Mouse (Mus musculus): ENCODE results near the gene Tent2. TPM values are rescaled to one million over a fixed set of nuclear protein-coding genes. Genes with fewer than 3 reads are reported as not detected.

Gene Tent2
- polyA plus RNA-seq (2014; fragmentation: Nextera tagmentation; extraction: Ambion mirVana) = 45.7 and 48.0 TPM in 2 replicates

DNA sequence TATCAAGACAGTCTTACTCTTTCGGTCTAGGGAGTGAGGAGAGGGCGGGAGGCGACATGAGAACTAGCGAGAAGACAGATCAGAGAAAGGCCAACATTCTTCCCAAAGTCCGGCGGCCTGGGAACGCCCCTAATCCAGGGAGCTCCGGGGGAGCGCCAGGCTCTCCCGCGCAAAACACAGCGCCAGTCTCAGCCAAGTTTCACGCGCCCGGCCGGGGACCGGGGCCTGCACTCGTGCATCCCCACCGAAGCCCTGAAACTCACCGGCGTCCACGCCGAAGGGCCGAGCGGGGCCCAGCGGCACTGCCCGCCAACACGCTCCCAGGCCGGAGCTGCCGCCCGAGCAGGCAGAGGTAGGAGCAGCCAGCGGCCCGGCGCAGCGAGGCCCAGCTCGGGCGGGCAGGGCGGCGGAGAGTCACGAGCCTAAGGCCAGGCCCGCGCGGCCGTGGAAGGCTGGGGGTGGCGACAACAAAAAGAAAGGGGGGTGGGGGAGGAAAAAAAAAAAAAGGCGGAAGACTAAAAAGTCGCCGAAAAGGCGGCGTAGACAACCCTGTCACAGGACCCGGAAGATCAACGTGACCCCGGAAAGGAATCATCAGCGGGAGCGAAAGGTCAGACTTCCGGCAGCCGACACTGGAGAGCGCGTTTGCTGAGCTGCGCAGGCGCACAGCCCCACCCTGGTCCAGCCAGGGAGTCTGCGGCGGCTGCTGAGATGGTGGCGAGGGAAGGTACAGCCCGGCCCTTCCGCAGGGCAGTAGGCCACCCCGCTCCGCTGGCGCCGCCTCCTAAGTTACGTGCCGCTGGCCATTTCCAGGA is at the start of gene Tent2:
Gene Tent2, minus strand, starts transcription at position 555 of the 815 bp plus-strand sequence.
- peaks cover 0 to 14% of the 10 kb centered on the region in 2 experiments; a peak in 3 of 4 replicates for H3K4me1 ChIP-seq (ENCODE audit: control insufficient read depth in 2 of 2, insufficient read depth in 2 of 2, low read length in 2 of 2)
- WGBS = under 1% methylated on average over 68 of the region's 72 CpGs
- H3K9me3 ChIP-seq (ENCODE audit: control insufficient read depth, low read length) = no peaks in the 10 kb centered on the region
- H3K36me3 ChIP-seq (ENCODE audit: control insufficient read depth, insufficient read depth, low read length) = no peaks in the 10 kb centered on the region
- H3K4me2 ChIP-seq (ENCODE audit: low read length) = peak within 1 kb of the TSS; percentile 85
- H3K9ac ChIP-seq (ENCODE audit: low read length) = peak within 1 kb of the TSS; percentile 97
- ATAC-seq (ENCODE audit: insufficient number of reproducible peaks, insufficient read depth, low FRiP score, low read depth) = peak; percentile 98
- peak within 1 kb of the TSS; percentile 83 to 95 for H3K27ac ChIP-seq (replicated peaks in 1 of 2; ENCODE audit: control insufficient read depth in 1 of 2, insufficient read depth in 1 of 2, low read depth in 2 of 2, low read length in 2 of 2)
- H3K4me3 ChIP-seq (ENCODE audit: control insufficient read depth in 1 of 2, insufficient read depth in 1 of 2, low read depth in 1 of 2, low read length in 2 of 2) = peak within 1 kb of the TSS; percentile 68 to 96
- no peaks in the 10 kb centered on the region for H3K27me3 ChIP-seq (ENCODE audit: control insufficient read depth, insufficient read depth, low read length)

DNA sequence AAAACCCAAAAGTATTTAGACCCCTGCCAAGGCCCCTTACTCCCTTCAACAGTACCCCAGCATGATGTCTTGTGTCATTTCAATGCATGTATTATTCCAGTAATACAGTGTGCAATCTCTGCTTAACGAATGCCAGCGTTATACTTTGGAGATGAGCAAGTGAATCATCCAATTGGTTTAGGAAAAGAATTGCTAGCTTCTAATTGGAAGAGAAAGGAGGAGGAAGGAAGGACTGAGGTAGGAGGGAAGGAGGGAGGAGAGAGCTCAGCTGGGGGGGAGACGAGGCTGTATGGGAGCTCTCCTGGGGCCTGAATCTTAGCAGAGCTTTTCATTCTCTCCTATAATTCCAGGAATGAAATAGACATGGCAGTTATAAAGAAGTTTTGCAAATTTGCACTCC is 49.0 kb upstream of the Tent2 start:
- WGBS = 63% methylated on average over 3 of the region's 3 CpGs
- no peaks in the 10 kb centered on the region for H3K36me3 ChIP-seq (ENCODE audit: control insufficient read depth, insufficient read depth, low read length)
- no peak overlapping the region for H3K9ac ChIP-seq (ENCODE audit: low read length)
- ATAC-seq (ENCODE audit: insufficient number of reproducible peaks, insufficient read depth, low FRiP score, low read depth) = no peak
- no peak overlapping the region for H3K4me2 ChIP-seq (ENCODE audit: low read length)
- H3K27ac ChIP-seq (replicated peaks in 1 of 2; ENCODE audit: control insufficient read depth in 1 of 2, insufficient read depth in 1 of 2, low read depth in 2 of 2, low read length in 2 of 2) = no peak overlapping the region
- H3K9me3 ChIP-seq (ENCODE audit: control insufficient read depth, low read length) = no peaks in the 10 kb centered on the region
- H3K4me1 ChIP-seq (ENCODE audit: control insufficient read depth in 2 of 2, insufficient read depth in 2 of 2, low read length in 2 of 2) = peaks cover 7 to 10% of the 10 kb centered on the region in 2 experiments
- no peak overlapping the region for H3K4me3 ChIP-seq (ENCODE audit: control insufficient read depth in 1 of 2, insufficient read depth in 1 of 2, low read depth in 1 of 2, low read length in 2 of 2)
- no peaks in the 10 kb centered on the region for H3K27me3 ChIP-seq (ENCODE audit: control insufficient read depth, insufficient read depth, low read length)

- Histone ChIP-seq H3K9ac (ENCODE audit: low read length) (no peak overlapping the region), H3K36me3 (ENCODE audit: control insufficient read depth, insufficient read depth, low read length) (no peaks in the 10 kb centered on the region), H3K27ac (replicated peaks in 1 of 2; ENCODE audit: control insufficient read depth in 1 of 2, insufficient read depth in 1 of 2, low read depth in 2 of 2, low read length in 2 of 2) (no peak overlapping the region), H3K9me3 (ENCODE audit: control insufficient read depth, low read length) (no peaks in the 10 kb centered on the region), H3K4me1 (ENCODE audit: control insufficient read depth in 2 of 2, insufficient read depth in 2 of 2, low read length in 2 of 2) (peaks cover 7 to 10% of the 10 kb centered on the region in 2 experiments), H3K27me3 (ENCODE audit: control insufficient read depth, insufficient read depth, low read length) (no peaks in the 10 kb centered on the region), H3K4me2 (ENCODE audit: low read length) (no peak overlapping the region), H3K4me3 (ENCODE audit: control insufficient read depth in 1 of 2, insufficient read depth in 1 of 2, low read depth in 1 of 2, low read length in 2 of 2) (no peak overlapping the region)
- WGBS = 44% methylated on average over 5 of the region's 7 CpGs
- no peak for ATAC-seq (ENCODE audit: insufficient number of reproducible peaks, insufficient read depth, low FRiP score, low read depth)
These were observed 47.4 kb upstream of the Tent2 start for GRCm38 (mm10) chr13:93239561-93239960.

DNA sequence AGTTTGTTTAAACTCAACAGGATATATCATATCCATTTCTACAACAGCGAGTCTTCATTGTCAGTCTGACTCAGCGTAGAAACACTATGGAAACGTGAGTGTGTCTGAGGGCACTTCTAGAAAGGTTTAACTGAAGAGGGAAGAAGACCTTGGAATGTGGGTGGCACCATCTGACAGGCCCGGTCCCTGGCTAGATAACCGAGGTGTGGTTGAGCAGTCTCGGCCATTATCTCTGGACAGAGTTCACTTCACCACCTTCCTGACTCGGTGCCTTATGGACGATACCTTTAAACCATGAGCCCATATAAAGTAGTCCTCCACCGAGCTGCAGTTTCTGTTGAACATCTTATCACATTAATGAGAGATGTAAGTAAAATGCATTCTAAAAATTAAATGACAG is 46.9 kb upstream of the Tent2 start:
- H3K36me3 ChIP-seq (ENCODE audit: control insufficient read depth, insufficient read depth, low read length) = no peaks in the 10 kb centered on the region
- no peak overlapping the region for H3K27ac ChIP-seq (replicated peaks in 1 of 2; ENCODE audit: control insufficient read depth in 1 of 2, insufficient read depth in 1 of 2, low read depth in 2 of 2, low read length in 2 of 2)
- no peaks in the 10 kb centered on the region for H3K9me3 ChIP-seq (ENCODE audit: control insufficient read depth, low read length)
- no peak overlapping the region for H3K9ac ChIP-seq (ENCODE audit: low read length)
- ATAC-seq (ENCODE audit: insufficient number of reproducible peaks, insufficient read depth, low FRiP score, low read depth) = no peak
- no peak overlapping the region for H3K4me3 ChIP-seq (ENCODE audit: control insufficient read depth in 1 of 2, insufficient read depth in 1 of 2, low read depth in 1 of 2, low read length in 2 of 2)
- WGBS = 38% methylated on average over 9 of the region's 9 CpGs
- no peaks in the 10 kb centered on the region for H3K27me3 ChIP-seq (ENCODE audit: control insufficient read depth, insufficient read depth, low read length)
- peaks cover 7 to 10% of the 10 kb centered on the region in 2 experiments for H3K4me1 ChIP-seq (ENCODE audit: control insufficient read depth in 2 of 2, insufficient read depth in 2 of 2, low read length in 2 of 2)
- H3K4me2 ChIP-seq (ENCODE audit: low read length) = no peak overlapping the region

DNA sequence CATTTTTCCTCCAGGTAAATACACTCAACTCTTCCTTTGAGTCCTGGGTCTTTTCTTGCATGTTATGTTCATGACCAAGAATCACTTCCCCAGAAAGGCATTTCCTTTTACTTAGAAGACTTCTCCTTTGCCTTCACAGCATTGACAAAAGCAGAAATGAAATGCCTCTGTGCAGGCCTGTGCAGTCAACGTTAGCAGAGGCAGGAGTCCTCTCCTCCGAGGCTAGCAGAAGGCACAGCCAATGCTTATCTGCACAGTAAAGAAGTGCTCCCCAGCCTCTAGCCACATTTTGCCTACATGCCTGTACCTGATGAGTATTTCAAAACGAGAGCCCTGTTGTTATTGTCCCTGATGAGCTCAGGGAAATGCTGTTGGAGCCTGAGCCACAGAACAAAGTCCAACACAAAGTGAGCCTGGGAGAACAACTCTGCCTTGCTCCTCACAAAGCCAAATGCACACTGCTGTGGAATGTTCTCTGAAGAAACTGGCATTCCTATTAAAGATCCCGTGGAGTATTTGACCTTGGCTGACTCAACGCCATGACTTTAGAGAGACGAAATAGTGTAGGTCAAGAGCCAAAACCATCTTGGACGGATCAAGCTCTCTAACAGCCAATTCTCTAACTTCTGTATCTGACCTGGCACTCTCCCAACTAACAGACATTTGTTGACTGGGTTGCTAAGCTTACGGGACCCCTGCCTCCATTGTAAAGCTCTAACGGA is 45.7 kb upstream of the Tent2 start:
- ATAC-seq (ENCODE audit: insufficient number of reproducible peaks, insufficient read depth, low FRiP score, low read depth) = no peak
- no peaks in the 10 kb centered on the region for H3K27me3 ChIP-seq (ENCODE audit: control insufficient read depth, insufficient read depth, low read length)
- H3K9me3 ChIP-seq (ENCODE audit: control insufficient read depth, low read length) = no peaks in the 10 kb centered on the region
- no peaks in the 10 kb centered on the region for H3K36me3 ChIP-seq (ENCODE audit: control insufficient read depth, insufficient read depth, low read length)
- WGBS = 27% methylated on average over 9 of the region's 9 CpGs
- H3K4me3 ChIP-seq (ENCODE audit: control insufficient read depth in 1 of 2, insufficient read depth in 1 of 2, low read depth in 1 of 2, low read length in 2 of 2) = no peak overlapping the region
- no peak overlapping the region for H3K9ac ChIP-seq (ENCODE audit: low read length)
- no peak overlapping the region; the same call in 1 of the 2 replicates for H3K4me2 ChIP-seq (ENCODE audit: low read length)
- peak overlapping the region in 1 of 2 experiments; percentile 41; a peak in 2 of 4 replicates for H3K27ac ChIP-seq (replicated peaks in 1 of 2; ENCODE audit: control insufficient read depth in 1 of 2, insufficient read depth in 1 of 2, low read depth in 2 of 2, low read length in 2 of 2)
- H3K4me1 ChIP-seq (ENCODE audit: control insufficient read depth in 2 of 2, insufficient read depth in 2 of 2, low read length in 2 of 2) = peaks cover 7 to 10% of the 10 kb centered on the region in 2 experiments

- Histone ChIP-seq H3K4me3 (ENCODE audit: control insufficient read depth in 1 of 2, insufficient read depth in 1 of 2, low read depth in 1 of 2, low read length in 2 of 2) (no peak overlapping the region), H3K4me2 (ENCODE audit: low read length) (no peak overlapping the region), H3K27ac (replicated peaks in 1 of 2; ENCODE audit: control insufficient read depth in 1 of 2, insufficient read depth in 1 of 2, low read depth in 2 of 2, low read length in 2 of 2) (no peak overlapping the region), H3K27me3 (ENCODE audit: control insufficient read depth, insufficient read depth, low read length) (no peaks in the 10 kb centered on the region), H3K36me3 (ENCODE audit: control insufficient read depth, insufficient read depth, low read length) (no peaks in the 10 kb centered on the region), H3K4me1 (ENCODE audit: control insufficient read depth in 2 of 2, insufficient read depth in 2 of 2, low read length in 2 of 2) (peaks cover 6 to 10% of the 10 kb centered on the region in 2 experiments; a peak in 3 of 4 replicates), H3K9me3 (ENCODE audit: control insufficient read depth, low read length) (no peaks in the 10 kb centered on the region), H3K9ac (ENCODE audit: low read length) (no peak overlapping the region)
- no peak for ATAC-seq (ENCODE audit: insufficient number of reproducible peaks, insufficient read depth, low FRiP score, low read depth)
- 90% methylated on average over 4 of the region's 4 CpGs for WGBS
These were observed 42.3 kb upstream of the Tent2 start for GRCm38 (mm10) chr13:93234267-93235039.

DNA sequence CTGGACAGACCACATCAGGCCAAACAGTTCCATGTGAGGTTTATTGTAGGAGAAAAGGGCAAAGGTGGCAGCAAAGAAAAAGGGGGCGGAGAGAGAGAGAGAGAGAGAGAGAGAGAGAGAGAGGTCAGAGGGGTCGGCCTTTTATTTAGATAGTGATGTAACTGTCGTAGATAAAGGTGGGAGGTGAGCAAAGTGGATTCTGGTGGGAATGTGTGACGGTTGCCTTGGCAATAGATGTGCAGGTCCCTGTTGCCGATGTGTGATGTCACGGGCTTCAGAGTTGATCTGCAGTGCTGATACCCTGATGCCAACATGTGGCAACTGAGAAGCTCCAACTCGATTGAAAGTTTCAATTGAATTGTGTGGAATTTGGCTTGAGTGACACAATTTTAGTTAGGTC is 40.1 kb upstream of the Tent2 start:
- Histone ChIP-seq H3K27ac (replicated peaks in 1 of 2; ENCODE audit: control insufficient read depth in 1 of 2, insufficient read depth in 1 of 2, low read depth in 2 of 2, low read length in 2 of 2) (no peak overlapping the region), H3K9me3 (ENCODE audit: control insufficient read depth, low read length) (no peaks in the 10 kb centered on the region), H3K4me1 (ENCODE audit: control insufficient read depth in 2 of 2, insufficient read depth in 2 of 2, low read length in 2 of 2) (0 out of 4 replicates have a peak, but pooled peaks cover 0 to under 1% of the 10 kb centered on the region in 2 experiments), H3K4me3 (ENCODE audit: control insufficient read depth in 1 of 2, insufficient read depth in 1 of 2, low read depth in 1 of 2, low read length in 2 of 2) (no peak overlapping the region), H3K4me2 (ENCODE audit: low read length) (no peak overlapping the region), H3K36me3 (ENCODE audit: control insufficient read depth, insufficient read depth, low read length) (no peaks in the 10 kb centered on the region), H3K9ac (ENCODE audit: low read length) (no peak overlapping the region), H3K27me3 (ENCODE audit: control insufficient read depth, insufficient read depth, low read length) (no peaks in the 10 kb centered on the region)
- 76% methylated on average over 7 of the region's 7 CpGs for WGBS
- no peak for ATAC-seq (ENCODE audit: insufficient number of reproducible peaks, insufficient read depth, low FRiP score, low read depth)
